Mouse (Mus musculus): ENCODE measurements at regions not wholly inside any gene's neighbourhood (a gene's known extent, or its start where the extent isn't known, plus 50 kb on each side); places are given as distances from the start of the nearest gene placed in this dataset.
A peak's percentile ranks its signal among the peaks of the same experiment; 100 is the strongest.

GRCm38 (mm10) chr6:141059250-141059916 is 189.7 kb upstream of the Pde3a start:
- 94% methylated on average over 11 of the region's 11 CpGs for WGBS
- no peak overlapping the region for H3K4me2 ChIP-seq (ENCODE audit: low read length)
- no peak for ATAC-seq

GRCm38 (mm10) chr6:141065724-141066123 is 183.3 kb upstream of the Pde3a start:
- 69% methylated on average over 4 of the region's 4 CpGs for WGBS
- Histone ChIP-seq H3K27ac (ENCODE audit: low read depth, low read length) (no peak overlapping the region), H3K9ac (ENCODE audit: low read length) (no peak overlapping the region), H3K36me3 (ENCODE audit: control insufficient read depth, insufficient read depth, low read length) (no peaks in the 10 kb centered on the region), H3K27me3 (replicated peaks; ENCODE audit: control insufficient read depth, insufficient read depth, low read length) (no peaks in the 10 kb centered on the region), H3K4me2 (ENCODE audit: low read length) (no peak overlapping the region), H3K4me1 (ENCODE audit: control insufficient read depth, insufficient read depth, low read length) (0 out of 2 replicates have a peak, but pooled peaks cover 3% of the 10 kb centered on the region), H3K9me3 (replicated peaks; ENCODE audit: control insufficient read depth, low read length) (peaks cover 4% of the 10 kb centered on the region; the same call in 1 of the 2 replicates), H3K4me3 (ENCODE audit: low read depth, low read length) (no peak overlapping the region)
- DNase-seq (ENCODE audit: low spot score) (no peak), ATAC-seq (no peak)

More at GRCm38 (mm10) chr6:141059250-141059916, 189.7 kb upstream of the Pde3a start:
- Histone ChIP-seq H3K4me3 (ENCODE audit: low read depth, low read length) (no peak overlapping the region), H3K36me3 (ENCODE audit: control insufficient read depth, insufficient read depth, low read length) (no peaks in the 10 kb centered on the region), H3K9ac (ENCODE audit: low read length) (no peak overlapping the region), H3K27me3 (replicated peaks; ENCODE audit: control insufficient read depth, insufficient read depth, low read length) (no peaks in the 10 kb centered on the region), H3K9me3 (replicated peaks; ENCODE audit: control insufficient read depth, low read length) (peaks cover 4% of the 10 kb centered on the region; the same call in 1 of the 2 replicates), H3K27ac (ENCODE audit: low read depth, low read length) (no peak overlapping the region), H3K4me1 (ENCODE audit: control insufficient read depth, insufficient read depth, low read length) (no peaks in the 10 kb centered on the region)
- no peak for DNase-seq (ENCODE audit: low spot score)

GRCm38 (mm10) chr6:141068861-141069467 is 180.1 kb upstream of the Pde3a start:
- 32% methylated on average over 6 of the region's 6 CpGs for WGBS
- ATAC-seq, result peak; percentile 58; the same call in 1 of the 2 replicates
- no peaks in the 10 kb centered on the region for H3K27me3 ChIP-seq (replicated peaks; ENCODE audit: control insufficient read depth, insufficient read depth, low read length)
- H3K4me3 ChIP-seq (ENCODE audit: low read depth, low read length), result no peak overlapping the region
- H3K36me3 ChIP-seq (ENCODE audit: control insufficient read depth, insufficient read depth, low read length), result no peaks in the 10 kb centered on the region
- no peak overlapping the region for H3K27ac ChIP-seq (ENCODE audit: low read depth, low read length)
- 0 out of 2 replicates have a peak, but pooled peaks cover 3% of the 10 kb centered on the region for H3K4me1 ChIP-seq (ENCODE audit: control insufficient read depth, insufficient read depth, low read length)
- H3K4me2 ChIP-seq (ENCODE audit: low read length), result no peak overlapping the region
- 0 out of 2 replicates have a peak, but pooled peaks cover under 1% of the 10 kb centered on the region for H3K9me3 ChIP-seq (replicated peaks; ENCODE audit: control insufficient read depth, low read length)
- H3K9ac ChIP-seq (ENCODE audit: low read length), result no peak overlapping the region
- peak; percentile 45 for DNase-seq (ENCODE audit: low spot score)

GRCm38 (mm10) chr6:141069896-141070295 is 179.2 kb upstream of the Pde3a start:
- Histone ChIP-seq H3K4me3 (ENCODE audit: low read depth, low read length) (no peak overlapping the region), H3K27ac (ENCODE audit: low read depth, low read length) (no peak overlapping the region), H3K27me3 (replicated peaks; ENCODE audit: control insufficient read depth, insufficient read depth, low read length) (no peaks in the 10 kb centered on the region), H3K36me3 (ENCODE audit: control insufficient read depth, insufficient read depth, low read length) (no peaks in the 10 kb centered on the region), H3K9me3 (replicated peaks; ENCODE audit: control insufficient read depth, low read length) (no peaks in the 10 kb centered on the region), H3K4me1 (ENCODE audit: control insufficient read depth, insufficient read depth, low read length) (0 out of 2 replicates have a peak, but pooled peaks cover 3% of the 10 kb centered on the region), H3K9ac (ENCODE audit: low read length) (no peak overlapping the region), H3K4me2 (ENCODE audit: low read length) (no peak overlapping the region)
- DNase-seq (ENCODE audit: low spot score) (no peak), ATAC-seq (no peak)
- WGBS, result 92% methylated on average over 6 of the region's 6 CpGs

- WGBS, result 70% methylated on average over 2 of the region's 2 CpGs
- Histone ChIP-seq H3K4me1 (ENCODE audit: control insufficient read depth, insufficient read depth, low read length) (0 out of 2 replicates have a peak, but pooled peaks cover 3% of the 10 kb centered on the region), H3K9ac (ENCODE audit: low read length) (no peak overlapping the region), H3K9me3 (replicated peaks; ENCODE audit: control insufficient read depth, low read length) (no peaks in the 10 kb centered on the region), H3K27me3 (replicated peaks; ENCODE audit: control insufficient read depth, insufficient read depth, low read length) (no peaks in the 10 kb centered on the region), H3K4me2 (ENCODE audit: low read length) (no peak overlapping the region), H3K4me3 (ENCODE audit: low read depth, low read length) (no peak overlapping the region), H3K27ac (ENCODE audit: low read depth, low read length) (no peak overlapping the region), H3K36me3 (ENCODE audit: control insufficient read depth, insufficient read depth, low read length) (no peaks in the 10 kb centered on the region)
- DNase-seq (ENCODE audit: low spot score) (no peak), ATAC-seq (no peak)
Observed at GRCm38 (mm10) chr6:141071507-141071906, 177.6 kb upstream of the Pde3a start.

GRCm38 (mm10) chr6:141091076-141091780 is 157.8 kb upstream of the Pde3a start:
- H3K27ac ChIP-seq (ENCODE audit: low read depth, low read length), result no peak overlapping the region
- H3K9me3 ChIP-seq (replicated peaks; ENCODE audit: control insufficient read depth, low read length), result no peaks in the 10 kb centered on the region
- no peak overlapping the region for H3K9ac ChIP-seq (ENCODE audit: low read length)
- H3K4me1 ChIP-seq (ENCODE audit: control insufficient read depth, insufficient read depth, low read length), result no peaks in the 10 kb centered on the region
- 73% methylated on average over 9 of the region's 9 CpGs for WGBS
- H3K4me3 ChIP-seq (ENCODE audit: low read depth, low read length), result no peak overlapping the region
- no peaks in the 10 kb centered on the region for H3K27me3 ChIP-seq (replicated peaks; ENCODE audit: control insufficient read depth, insufficient read depth, low read length)
- DNase-seq (ENCODE audit: low spot score), result peak; percentile 67
- ATAC-seq, result peak; percentile 78
- H3K36me3 ChIP-seq (ENCODE audit: control insufficient read depth, insufficient read depth, low read length), result no peaks in the 10 kb centered on the region
- no peak overlapping the region for H3K4me2 ChIP-seq (ENCODE audit: low read length)

GRCm38 (mm10) chr6:141091781-141092140 is 157.3 kb upstream of the Pde3a start:
- ATAC-seq (peak; percentile 34; the same call in 1 of the 2 replicates), DNase-seq (ENCODE audit: low spot score) (no peak)
- Histone ChIP-seq H3K27me3 (replicated peaks; ENCODE audit: control insufficient read depth, insufficient read depth, low read length) (no peaks in the 10 kb centered on the region), H3K27ac (ENCODE audit: low read depth, low read length) (no peak overlapping the region), H3K4me2 (ENCODE audit: low read length) (no peak overlapping the region), H3K4me1 (ENCODE audit: control insufficient read depth, insufficient read depth, low read length) (no peaks in the 10 kb centered on the region), H3K9ac (ENCODE audit: low read length) (no peak overlapping the region), H3K36me3 (ENCODE audit: control insufficient read depth, insufficient read depth, low read length) (no peaks in the 10 kb centered on the region), H3K4me3 (ENCODE audit: low read depth, low read length) (no peak overlapping the region), H3K9me3 (replicated peaks; ENCODE audit: control insufficient read depth, low read length) (no peaks in the 10 kb centered on the region)
- WGBS, result 84% methylated on average over 6 of the region's 6 CpGs

- Histone ChIP-seq H3K36me3 (ENCODE audit: control insufficient read depth, insufficient read depth, low read length) (no peaks in the 10 kb centered on the region), H3K9me3 (replicated peaks; ENCODE audit: control insufficient read depth, low read length) (no peaks in the 10 kb centered on the region), H3K27ac (ENCODE audit: low read depth, low read length) (no peak overlapping the region), H3K4me3 (ENCODE audit: low read depth, low read length) (no peak overlapping the region), H3K4me2 (ENCODE audit: low read length) (no peak overlapping the region), H3K9ac (ENCODE audit: low read length) (no peak overlapping the region), H3K4me1 (ENCODE audit: control insufficient read depth, insufficient read depth, low read length) (no peaks in the 10 kb centered on the region), H3K27me3 (replicated peaks; ENCODE audit: control insufficient read depth, insufficient read depth, low read length) (no peaks in the 10 kb centered on the region)
- WGBS, result 69% methylated on average over 13 of the region's 13 CpGs
- no peak for DNase-seq (ENCODE audit: low spot score)
- no peak for ATAC-seq
Observed at GRCm38 (mm10) chr6:141097338-141098122, 151.5 kb upstream of the Pde3a start.

Measured in forebrain, embryonic 14.5 days (tissue).